Mouse (Mus musculus) common myeloid progenitor, adult 5-6 weeks (primary cell): ENCODE measurements around the gene Gm5485. TPM values are rescaled to one million over a fixed set of nuclear protein-coding genes. Genes with fewer than 3 reads are reported as not detected.

Source experiments
- ATAC-seq: replicated peaks from 2 replicates; pipeline ENCODE4 v1.8.0; 2016; ENCODE audit warnings: low read depth, mild to moderate bottlenecking, moderate TSS enrichment, inconsistent platforms; ENCODE audit not compliant: poor library complexity, severe bottlenecking
- total RNA-seq: library from RNA; stranded (forward); fragments of 200-1000, 187-1606 nt; gene quantifications from 2 replicates; pipeline ENCODE4 v1.2.3, GENCODE M21; 2017

The Gm5485 gene
- total RNA-seq, 1 experiment from 2014 or later, result not detected

DNA sequence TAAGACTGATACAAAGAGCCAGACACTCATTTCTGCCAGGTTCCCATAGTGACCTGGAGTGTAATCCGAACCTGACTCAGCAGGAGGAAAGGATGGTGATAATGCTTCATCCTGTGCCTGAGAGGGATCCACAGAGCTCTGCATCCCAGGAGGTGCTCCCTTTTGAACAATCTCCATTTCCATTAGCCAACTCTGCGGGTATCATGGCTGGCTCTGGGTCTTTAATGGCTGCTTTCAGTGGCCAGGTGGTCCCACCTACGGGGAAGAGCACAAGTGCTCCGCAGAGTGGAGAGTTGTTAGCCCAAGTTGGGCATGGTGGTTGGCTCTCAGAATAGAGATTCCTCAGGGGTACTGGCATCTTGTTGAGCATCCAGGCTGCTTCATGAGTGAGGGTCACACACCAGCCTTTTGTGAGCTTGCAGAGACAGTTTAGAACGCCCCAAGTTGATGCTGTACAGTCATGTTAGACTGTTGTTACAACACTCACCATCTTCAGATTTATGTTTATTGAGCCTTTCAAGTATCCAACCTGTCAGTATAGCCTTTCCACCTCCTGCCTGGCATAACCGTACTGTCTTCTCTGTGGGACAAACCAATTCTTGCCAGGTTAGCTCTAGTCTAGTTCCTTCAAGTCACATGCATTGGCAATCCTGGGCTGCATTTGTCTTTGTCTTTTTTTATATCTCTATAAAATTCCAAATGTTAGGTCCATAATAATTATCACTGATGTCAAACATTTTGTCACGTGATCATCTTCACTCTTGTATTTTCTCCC lies 38.3 kb downstream of the Gm5485 start:
- ATAC-seq, result no peak

DNA sequence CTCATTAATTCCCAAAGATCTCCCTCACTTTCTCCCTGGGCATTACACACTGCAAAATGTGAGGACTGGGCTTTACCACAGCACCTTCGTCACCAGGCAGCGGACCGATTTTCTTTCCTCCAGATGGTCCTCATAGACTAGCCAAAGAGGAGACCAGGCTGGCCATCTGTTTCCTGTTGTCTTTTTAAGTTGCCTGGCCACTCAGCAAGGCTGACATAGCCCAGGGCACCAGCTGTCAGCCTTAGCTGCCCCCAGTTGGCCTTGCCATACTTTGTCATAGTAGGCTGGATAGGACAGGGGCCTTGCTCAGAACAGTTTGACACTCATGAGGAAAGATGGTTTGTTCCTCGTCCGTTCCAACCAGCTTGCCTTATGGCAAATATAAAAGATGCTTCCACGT lies 39.8 kb downstream of the Gm5485 start:
- ATAC-seq, result no peak

DNA sequence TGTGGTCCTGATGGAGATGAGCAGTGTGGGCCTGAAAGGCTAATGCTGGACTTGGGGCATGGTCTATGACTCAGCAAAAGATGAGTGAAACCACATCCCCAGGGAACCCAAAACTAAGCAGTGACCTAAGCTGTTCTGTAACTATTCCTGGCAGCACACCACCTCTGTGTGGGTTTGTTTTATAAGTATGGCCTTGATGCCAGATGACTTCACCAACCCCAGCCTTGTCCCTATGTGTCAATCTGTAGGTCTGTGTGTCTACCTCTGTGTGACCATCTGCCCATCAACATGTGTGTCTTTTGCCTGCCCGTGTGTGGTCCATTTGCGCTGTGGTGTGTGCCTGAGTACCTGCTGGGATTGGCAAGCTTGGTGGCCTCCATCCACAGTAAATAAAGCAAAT lies 44.1 kb downstream of the Gm5485 start:
- peak; percentile 80 for ATAC-seq

DNA sequence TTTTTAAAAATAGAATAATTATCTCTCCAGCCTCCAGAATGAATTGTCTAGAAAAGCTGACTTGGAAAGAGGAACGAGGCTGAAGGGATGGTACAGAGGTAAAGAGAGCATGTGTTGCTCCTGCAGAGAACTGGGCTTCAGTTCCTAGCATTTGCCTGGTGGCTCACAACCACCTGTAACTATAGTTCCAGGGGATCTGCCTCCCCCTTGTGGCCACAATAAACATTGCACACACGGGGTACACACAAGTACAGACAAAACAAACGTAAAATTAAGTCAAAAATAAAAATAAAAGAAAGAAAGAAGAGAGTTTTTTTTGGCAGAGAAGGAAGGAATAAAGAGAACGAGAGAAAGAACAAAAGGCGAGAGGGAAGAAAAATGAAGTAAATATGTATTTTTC lies 45.4 kb downstream of the Gm5485 start:
- ATAC-seq, result no peak

DNA sequence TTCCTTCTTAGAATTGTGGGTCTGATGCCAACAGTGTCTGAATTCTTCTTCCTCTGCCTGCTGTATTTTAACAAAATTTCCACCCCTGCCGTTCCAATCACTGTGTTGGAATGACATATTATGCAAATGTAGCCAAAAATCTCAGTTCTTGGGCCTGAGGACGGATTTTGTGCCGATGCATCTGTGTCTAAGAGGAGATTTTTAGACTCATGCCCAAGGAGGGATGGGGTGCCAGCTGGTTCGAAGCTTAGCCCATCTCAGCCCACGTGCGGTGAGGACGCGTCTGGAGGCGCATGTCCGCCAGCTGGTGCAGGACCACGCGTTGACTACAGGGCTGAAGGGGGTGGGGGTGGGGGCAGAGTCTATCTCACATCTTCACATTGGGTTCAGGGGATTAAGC lies 51.3 kb downstream of the Gm5485 start:
- no peak for ATAC-seq

DNA sequence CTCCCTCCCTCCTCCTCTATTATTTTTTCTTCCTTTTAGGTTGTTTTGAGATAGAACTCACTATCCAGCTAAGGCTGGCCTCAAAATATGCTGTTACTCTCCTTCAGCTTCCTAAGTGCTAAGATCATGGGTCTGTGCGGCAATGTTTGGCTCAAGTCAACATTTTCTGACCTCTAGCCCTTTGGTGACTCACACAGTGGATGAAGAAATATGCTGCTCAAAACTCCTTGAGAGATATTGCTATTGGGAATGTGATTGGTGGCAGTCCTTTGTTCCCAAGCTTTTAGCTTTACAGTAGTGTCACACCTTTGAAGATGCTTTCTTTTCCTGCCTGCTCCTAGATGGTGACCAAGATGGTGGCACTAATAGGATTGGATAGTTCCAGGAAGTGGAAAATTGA lies 55.8 kb downstream of the Gm5485 start:
- ATAC-seq, result no peak

DNA sequence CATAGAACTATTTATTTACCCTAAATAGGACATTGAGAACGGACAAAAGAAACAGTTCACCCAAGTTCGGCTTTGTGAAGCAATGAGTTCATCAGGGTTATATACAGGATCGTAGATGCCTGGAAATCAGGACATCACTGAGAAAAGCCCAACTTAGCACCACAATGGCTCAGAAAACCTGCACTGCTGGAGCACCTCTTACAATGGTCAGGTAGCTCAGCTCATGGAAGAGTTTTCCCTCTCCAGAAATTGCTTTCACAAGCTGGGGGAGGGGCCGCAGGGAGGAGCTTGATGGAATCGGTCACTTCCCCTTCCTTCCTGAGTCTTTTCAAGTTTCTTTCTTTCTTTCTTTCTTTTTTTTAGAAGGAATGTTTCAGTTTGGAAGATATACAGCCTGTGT lies 56.5 kb downstream of the Gm5485 start:
- no peak for ATAC-seq

Other genes with a start within 250 kb of the Gm5485 start
- gene Dppa4, start 128.7 kb downstream of the Gm5485 start, total RNA-seq, result not detected in 2 replicates
- gene Dppa2, start 108.5 kb downstream of the Gm5485 start, total RNA-seq, result not detected in 2 replicates
- gene Morc1, start 18.8 kb upstream of the Gm5485 start, total RNA-seq, result not detected in 2 replicates